Mouse (Mus musculus) embryonic facial prominence, embryonic 15.5 days (tissue): ENCODE results near the gene Rhcg. TPM values are rescaled to one million over a fixed set of nuclear protein-coding genes. Genes with fewer than 3 reads are reported as not detected.
A peak's percentile ranks its signal among the peaks of the same experiment; 100 is the strongest.

Experiments used
- ATAC-seq: fragments of 200-750 bp; cut with Nextera tagmentation; 2 replicates; pipeline ENCODE4 v1.8.0; 2017; ENCODE audit warnings: low read depth, moderate TSS enrichment; ENCODE audit not compliant: insufficient number of reproducible peaks, low FRiP score, low TSS enrichment
- H3K27ac ChIP-seq: fragments of 300-500 bp; sonication (generic); replicated peaks from 2 replicates; pipeline ENCODE4 v1.5.1; 2015; ENCODE audit warnings: mild to moderate bottlenecking, inconsistent platforms
- H3K27me3 ChIP-seq: fragments of 300-500 bp; sonication (generic); 2 replicates; pipeline ENCODE4 v1.6.1; 2015; ENCODE audit warnings: inconsistent platforms
- H3K36me3 ChIP-seq: fragments of 300-500 bp; sonication (generic); 2 replicates; pipeline ENCODE4 v1.6.1; 2015; ENCODE audit warnings: mild to moderate bottlenecking, inconsistent platforms
- H3K4me1 ChIP-seq: fragments of 300-500 bp; sonication (generic); 2 replicates; pipeline ENCODE4 v1.6.1; 2015; ENCODE audit warnings: inconsistent platforms
- H3K4me2 ChIP-seq: fragments of 300-500 bp; sonication (generic); replicated peaks from 2 replicates; pipeline ENCODE4 v1.6.1; 2015; ENCODE audit warnings: mild to moderate bottlenecking, inconsistent platforms
- H3K4me3 ChIP-seq: fragments of 300-500 bp; sonication (generic); replicated peaks from 2 replicates; pipeline ENCODE4 v1.5.1; 2015; ENCODE audit warnings: mild to moderate bottlenecking, inconsistent platforms
- H3K9ac ChIP-seq: fragments of 300-500 bp; sonication (generic); 2 replicates; pipeline ENCODE4 v1.6.1; 2015; ENCODE audit warnings: inconsistent platforms
- H3K9me3 ChIP-seq: fragments of 300-500 bp; sonication (generic); replicated peaks from 2 replicates; pipeline ENCODE4 v1.6.1; 2016; ENCODE audit warnings: inconsistent platforms
- WGBS: fragments of 180-500 bp; shearing (Covaris S2); methylation state at CpG from one replicate; pipeline ENCODE4 v1.1.7; 2015; 5-methylcytosine and 5-hydroxymethylcytosine counted together
- polyA plus RNA-seq: library from polyadenylated mRNA; unstranded; fragments of >200 nt; fragmentation: Nextera tagmentation; extraction: Ambion mirVana; gene quantifications from 2 replicates; pipeline ENCODE4 v1.2.1, GENCODE M21; 2015

Rhcg gene
- polyA plus RNA-seq, 1 experiment from 2014 or later, result 0.35 TPM

DNA sequence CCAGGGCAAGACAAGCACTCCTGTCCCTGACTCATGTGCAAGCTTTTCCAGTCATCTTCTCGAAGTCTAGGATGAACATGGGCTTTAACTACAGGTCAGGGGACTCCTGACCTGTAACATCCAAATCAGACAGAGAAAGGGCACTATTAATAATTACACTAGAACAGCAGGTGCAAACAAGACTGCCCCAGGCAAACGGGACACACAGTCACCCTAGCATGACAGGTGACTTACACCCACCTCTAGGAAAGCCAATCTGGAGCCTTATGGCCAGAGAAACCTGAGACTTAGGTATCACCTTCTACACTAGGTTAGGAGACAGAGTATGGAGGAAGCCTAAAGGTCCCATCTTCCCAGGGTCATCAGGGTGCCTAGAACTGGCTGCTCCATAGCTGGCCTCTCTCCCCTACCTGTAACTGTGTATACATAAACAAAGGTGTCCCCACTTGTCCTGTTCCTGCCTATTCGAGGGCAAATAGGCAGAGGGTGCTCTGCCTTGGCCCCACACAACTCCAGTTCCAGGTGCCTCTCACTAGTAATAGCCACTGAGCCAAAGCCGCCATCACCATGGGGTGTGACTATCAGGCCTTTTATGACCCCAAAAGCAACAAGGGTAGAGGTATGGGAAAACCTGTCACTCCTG is 10.9 kb upstream of the Rhcg start:
- H3K4me3 ChIP-seq, result no peak overlapping the region
- no peaks in the 10 kb centered on the region for H3K36me3 ChIP-seq
- no peak overlapping the region for H3K27ac ChIP-seq
- no peak overlapping the region for H3K4me2 ChIP-seq
- 65% methylated on average over 4 of the region's 4 CpGs for WGBS
- no peaks in the 10 kb centered on the region for H3K9me3 ChIP-seq
- no peaks in the 10 kb centered on the region for H3K4me1 ChIP-seq
- peaks cover 3% of the 10 kb centered on the region; the same call in 1 of the 2 replicates for H3K27me3 ChIP-seq
- no peak for ATAC-seq
- no peak overlapping the region for H3K9ac ChIP-seq

DNA sequence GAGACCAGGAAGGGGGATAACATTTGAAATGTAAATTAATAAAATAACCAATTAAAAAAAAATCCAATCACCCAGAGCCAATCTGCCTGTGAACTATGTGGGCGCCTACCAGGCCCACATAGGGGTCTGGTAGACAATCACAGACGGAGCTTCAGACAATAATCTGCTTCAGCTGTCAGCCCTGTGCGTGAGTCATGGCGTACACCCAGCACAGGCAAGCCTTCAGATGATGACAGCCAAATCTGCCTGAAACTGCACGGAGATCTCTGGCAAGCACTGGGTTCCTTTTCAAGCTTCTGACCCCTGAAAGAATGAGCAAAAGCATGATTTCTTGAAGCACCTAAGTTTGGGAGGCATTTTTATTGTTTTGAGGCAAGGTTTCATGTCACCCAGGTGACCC is 8.7 kb upstream of the Rhcg start:
- H3K4me1 ChIP-seq, result no peaks in the 10 kb centered on the region
- ATAC-seq, result no peak
- H3K9ac ChIP-seq, result no peak overlapping the region
- H3K9me3 ChIP-seq, result no peaks in the 10 kb centered on the region
- H3K27me3 ChIP-seq, result peaks cover 3% of the 10 kb centered on the region; the same call in 1 of the 2 replicates
- H3K4me2 ChIP-seq, result no peak overlapping the region
- no peak overlapping the region for H3K4me3 ChIP-seq
- H3K27ac ChIP-seq, result no peak overlapping the region
- H3K36me3 ChIP-seq, result no peaks in the 10 kb centered on the region
- WGBS, result 61% methylated on average over 5 of the region's 5 CpGs

DNA sequence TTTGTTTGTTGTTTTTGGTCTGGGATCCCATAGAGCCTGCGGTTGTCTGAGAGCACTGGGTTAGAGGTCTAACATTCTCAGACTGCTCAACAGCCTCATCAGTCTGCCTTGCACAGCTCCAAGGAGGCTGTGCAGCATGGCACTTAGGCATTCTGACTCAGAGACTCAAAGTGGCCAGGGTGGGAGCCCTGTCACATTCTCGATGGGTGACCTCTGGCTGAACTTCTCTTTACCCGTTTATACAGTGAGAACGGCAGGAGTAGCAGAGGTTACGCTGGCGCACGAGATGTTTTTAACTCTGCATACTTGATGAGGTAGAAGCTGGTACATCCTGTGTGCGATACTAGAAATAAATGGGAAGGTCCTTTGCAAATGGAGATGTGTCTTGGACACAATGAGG is 5.6 kb upstream of the Rhcg start:
- Histone ChIP-seq H3K27ac (no peak overlapping the region), H3K4me2 (no peak overlapping the region), H3K9ac (no peak overlapping the region), H3K27me3 (peaks cover 11% of the 10 kb centered on the region), H3K4me3 (no peak overlapping the region), H3K9me3 (no peaks in the 10 kb centered on the region), H3K4me1 (no peaks in the 10 kb centered on the region), H3K36me3 (no peaks in the 10 kb centered on the region)
- no peak for ATAC-seq
- 71% methylated on average over 8 of the region's 8 CpGs for WGBS

- WGBS, result 66% methylated on average over 4 of the region's 4 CpGs
- ATAC-seq, result no peak
- Histone ChIP-seq H3K4me2 (no peak overlapping the region), H3K36me3 (no peaks in the 10 kb centered on the region), H3K9ac (no peak overlapping the region), H3K4me1 (peaks cover 4% of the 10 kb centered on the region; the same call in 1 of the 2 replicates), H3K27ac (no peak overlapping the region), H3K9me3 (no peaks in the 10 kb centered on the region), H3K4me3 (no peak overlapping the region), H3K27me3 (peaks cover 41% of the 10 kb centered on the region)
These were observed 2.0 kb upstream of the Rhcg start for GRCm38 (mm10) chr7:79619493-79619892.

- Histone ChIP-seq H3K27me3 (peaks cover 67% of the 10 kb centered on the region), H3K36me3 (no peaks in the 10 kb centered on the region), H3K4me3 (no peak overlapping the region), H3K27ac (no peak overlapping the region), H3K9ac (no peak overlapping the region), H3K4me1 (peaks cover 4% of the 10 kb centered on the region; the same call in 1 of the 2 replicates), H3K4me2 (no peak overlapping the region), H3K9me3 (no peaks in the 10 kb centered on the region)
- ATAC-seq, result no peak
- WGBS, result 65% methylated on average over 1 of the region's 1 CpGs
These were observed 1.5 kb downstream of the Rhcg start for GRCm38 (mm10) chr7:79615941-79616340.

- 71% methylated on average over 4 of the region's 4 CpGs for WGBS
- H3K27me3 ChIP-seq, result peaks cover 73% of the 10 kb centered on the region
These were observed 2.4 kb downstream of the Rhcg start for GRCm38 (mm10) chr7:79615008-79615407.

GRCm38 (mm10) chr7:79613314-79613713 is 4.1 kb downstream of the Rhcg start:
- no peak for ATAC-seq
- H3K27me3 ChIP-seq, result peaks cover 71% of the 10 kb centered on the region
- no peak overlapping the region for H3K9ac ChIP-seq

More at GRCm38 (mm10) chr7:79615008-79615407, 2.4 kb downstream of the Rhcg start:
- no peak overlapping the region for H3K4me2 ChIP-seq
- H3K4me1 ChIP-seq, result peaks cover 4% of the 10 kb centered on the region; the same call in 1 of the 2 replicates
- no peak overlapping the region for H3K27ac ChIP-seq
- no peaks in the 10 kb centered on the region for H3K36me3 ChIP-seq
- no peak overlapping the region for H3K9ac ChIP-seq
- no peak overlapping the region for H3K4me3 ChIP-seq
- no peaks in the 10 kb centered on the region for H3K9me3 ChIP-seq
- no peak for ATAC-seq

GRCm38 (mm10) chr7:79612783-79613182 is 4.7 kb downstream of the Rhcg start:
- Histone ChIP-seq H3K27ac (no peak overlapping the region), H3K9ac (no peak overlapping the region), H3K27me3 (peaks cover 71% of the 10 kb centered on the region), H3K4me1 (peaks cover 4% of the 10 kb centered on the region; the same call in 1 of the 2 replicates), H3K4me2 (no peak overlapping the region), H3K4me3 (no peak overlapping the region), H3K9me3 (no peaks in the 10 kb centered on the region), H3K36me3 (no peaks in the 10 kb centered on the region)
- ATAC-seq, result no peak
- WGBS, result 12% methylated on average over 6 of the region's 6 CpGs

More at GRCm38 (mm10) chr7:79613314-79613713, 4.1 kb downstream of the Rhcg start:
- H3K4me1 ChIP-seq, result peaks cover 4% of the 10 kb centered on the region; the same call in 1 of the 2 replicates
- H3K36me3 ChIP-seq, result no peaks in the 10 kb centered on the region
- H3K4me2 ChIP-seq, result no peak overlapping the region
- no peak overlapping the region for H3K27ac ChIP-seq
- no peaks in the 10 kb centered on the region for H3K9me3 ChIP-seq
- 53% methylated on average over 11 of the region's 11 CpGs for WGBS
- H3K4me3 ChIP-seq, result no peak overlapping the region

GRCm38 (mm10) chr7:79611901-79612300 is 5.6 kb downstream of the Rhcg start:
- Histone ChIP-seq H3K9me3 (no peaks in the 10 kb centered on the region), H3K9ac (no peak overlapping the region), H3K4me1 (peaks cover 9% of the 10 kb centered on the region), H3K27me3 (peaks cover 71% of the 10 kb centered on the region), H3K27ac (no peak overlapping the region), H3K4me3 (no peak overlapping the region), H3K4me2 (no peak overlapping the region), H3K36me3 (no peaks in the 10 kb centered on the region)
- ATAC-seq, result no peak
- WGBS, result 44% methylated on average over 9 of the region's 9 CpGs

DNA sequence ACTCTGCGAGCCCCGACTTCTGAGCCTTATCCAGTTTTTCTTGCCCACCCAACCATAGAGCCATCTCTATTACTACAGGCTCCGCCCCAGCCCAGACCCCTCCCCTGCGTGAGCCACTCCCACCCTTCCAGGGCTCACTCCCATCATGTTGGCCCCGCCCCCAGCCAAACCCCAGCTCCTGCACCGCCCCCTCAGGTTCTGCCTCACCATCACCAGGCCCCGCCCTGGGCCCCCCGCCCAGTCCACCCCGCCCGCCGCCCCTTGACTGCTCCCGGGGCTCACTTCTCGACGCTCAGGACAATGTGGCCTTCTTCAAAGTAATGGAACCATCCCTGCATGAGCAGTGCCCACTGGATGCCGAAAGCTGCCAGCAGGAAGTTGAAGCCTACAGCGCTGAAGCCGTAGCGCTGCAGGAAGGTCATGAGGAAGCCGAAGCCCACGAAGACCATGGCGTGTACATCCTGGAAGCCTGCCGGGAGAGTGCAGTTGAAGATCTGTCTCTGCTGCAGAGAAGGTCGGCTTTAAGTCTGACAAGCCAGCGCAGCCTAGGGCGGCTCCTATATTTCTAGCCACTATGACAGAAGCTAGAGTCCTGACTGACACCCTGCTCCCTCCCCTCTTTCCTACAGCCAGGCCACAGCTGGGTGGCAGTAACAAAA is 10.1 kb downstream of the Rhcg start:
- Histone ChIP-seq H3K27me3 (peaks cover 56% of the 10 kb centered on the region), H3K27ac (no peak overlapping the region), H3K4me2 (peak overlapping the region; percentile 59), H3K36me3 (no peaks in the 10 kb centered on the region), H3K9me3 (no peaks in the 10 kb centered on the region), H3K9ac (no peak overlapping the region; the same call in 1 of the 2 replicates), H3K4me3 (peak overlapping the region; percentile 32), H3K4me1 (peaks cover 9% of the 10 kb centered on the region)
- 2% methylated on average over 25 of the region's 25 CpGs for WGBS
- no peak for ATAC-seq

GRCm38 (mm10) chr7:79606766-79607165 is 10.7 kb downstream of the Rhcg start:
- WGBS, result 35% methylated on average over 3 of the region's 3 CpGs

More at GRCm38 (mm10) chr7:79606766-79607165, 10.7 kb downstream of the Rhcg start:
- Histone ChIP-seq H3K27ac (no peak overlapping the region), H3K4me3 (no peak overlapping the region), H3K4me2 (peak overlapping the region; percentile 59; the same call in 1 of the 2 replicates), H3K27me3 (peaks cover 50% of the 10 kb centered on the region), H3K9me3 (no peaks in the 10 kb centered on the region), H3K36me3 (no peaks in the 10 kb centered on the region), H3K4me1 (peaks cover 9% of the 10 kb centered on the region), H3K9ac (no peak overlapping the region)
- ATAC-seq, result no peak
